Mouse (Mus musculus) gastrocnemius, postnatal 10 days (tissue): ENCODE measurements around the gene Becn1. TPM values are rescaled to one million over a fixed set of nuclear protein-coding genes. Genes with fewer than 3 reads are reported as not detected.
A peak's percentile ranks its signal among the peaks of the same experiment; 100 is the strongest.

Experiments
- DNase-seq: peaks from one replicate; pipeline ENCODE4 v3.0.0; 2021; ENCODE audit warnings: mixed read lengths
- total RNA-seq, 2 experiments: library from RNA; stranded (reverse); gene quantifications; 2 replicates each; pipeline ENCODE4 v1.2.3; 2021

Gene Becn1
- total RNA-seq, 2 experiments from 2014 or later = 74.5 to 76.9 TPM

GRCm38 (mm10) chr11:101269577-101270116 is 32.4 kb downstream of the Becn1 start:
- DNase-seq = no peak

GRCm38 (mm10) chr11:101265906-101266305 is 36.2 kb downstream of the Becn1 start:
- no peak for DNase-seq

- no peak for DNase-seq
These were observed 37.1 kb downstream of the Becn1 start for GRCm38 (mm10) chr11:101264954-101265471.

- no peak for DNase-seq
These were observed 38.2 kb downstream of the Becn1 start for GRCm38 (mm10) chr11:101263989-101264280.

GRCm38 (mm10) chr11:101263138-101263988 is 38.7 kb downstream of the Becn1 start:
- no peak for DNase-seq

GRCm38 (mm10) chr11:101262272-101262967 is 39.7 kb downstream of the Becn1 start:
- no peak for DNase-seq

- DNase-seq = no peak
These were observed 41.2 kb downstream of the Becn1 start for GRCm38 (mm10) chr11:101260826-101261380.

GRCm38 (mm10) chr11:101259948-101260825 is 41.9 kb downstream of the Becn1 start, which contains the start of gene Wnk4:
Wnk4 (plus strand) TSS chr11:101260567.
- peak; percentile 53 for DNase-seq

- DNase-seq = no peak
These were observed 42.8 kb downstream of the Becn1 start for GRCm38 (mm10) chr11:101259261-101259712.

- no peak for DNase-seq
These were observed 46.0 kb downstream of the Becn1 start for GRCm38 (mm10) chr11:101255826-101256775.

- DNase-seq = peak; percentile 79
These were observed 48.3 kb downstream of the Becn1 start, which contains the start of gene Vps25 for GRCm38 (mm10) chr11:101253613-101254389. Vps25 (plus strand) TSS chr11:101253707.

- DNase-seq = no peak
These were observed 49.1 kb downstream of the Becn1 start for GRCm38 (mm10) chr11:101252941-101253340.

- no peak for DNase-seq
These were observed 51.1 kb downstream of the Becn1 start for GRCm38 (mm10) chr11:101251031-101251430.

GRCm38 (mm10) chr11:101248258-101248994 is 53.7 kb downstream of the Becn1 start:
- DNase-seq = peak; percentile 66

- DNase-seq = no peak
These were observed 54.5 kb downstream of the Becn1 start for GRCm38 (mm10) chr11:101247521-101248030.

- no peak for DNase-seq
These were observed 55.4 kb downstream of the Becn1 start for GRCm38 (mm10) chr11:101246702-101247012.

GRCm38 (mm10) chr11:101245855-101246701 is 56.0 kb downstream of the Becn1 start, which contains the start of gene Ramp2:
Ramp2 (plus strand) TSS chr11:101246028.
- peak; percentile 71 for DNase-seq

- DNase-seq = peak; percentile 55
These were observed 57.0 kb downstream of the Becn1 start for GRCm38 (mm10) chr11:101245071-101245470.
